Mouse (Mus musculus) small intestine, adult 2 months (tissue): ENCODE data around the gene Rab11a.

Source experiments
- CTCF ChIP-seq: fragments of 200-500 bp; IDR thresholded peaks from 2 replicates; pipeline ENCODE4 v1.5.1; 2012; ENCODE audit warnings: low read depth, mild to moderate bottlenecking, control low read depth, inconsistent platforms, low read length, moderate library complexity, mixed read lengths; ENCODE audit not compliant: insufficient replicate concordance, insufficient read length; ENCODE audit errors: extremely low read depth
- POLR2A ChIP-seq: fragments of 200-500 bp; IDR thresholded peaks from 2 replicates; pipeline ENCODE4 v1.6.1; 2012; ENCODE audit warnings: low read depth, mild to moderate bottlenecking, control low read depth, inconsistent platforms, low read length, moderate library complexity

GRCm38 (mm10) chr9:64731029-64731560 is 6.5 kb downstream of the Rab11a start:
- TF ChIP-seq CTCF (no peak), POLR2A (no peak)
